Mouse (Mus musculus) T-helper 2 cell (primary cell): ENCODE data around the gene Crygf.
"Not testable (repeated sequence)": the region's sequence is repeated elsewhere in the genome, so short reads cannot be mapped to it uniquely, and the experiment has no call there.

ENCODE experiments used
- in situ Hi-C: fragments of 300-600 bp; cut with MboI, MseI; formaldehyde crosslinking; loops from one replicate; pipeline ENCODE4 v1.15.1; 2025; ENCODE audit warnings: high pct_unique_total_duplicates

The Crygf gene

GRCm38 (mm10) chr1:65926294-65926693, at the start of gene Crygf:
TSS of gene Crygf (plus strand) at chr1:65926520.
- in situ Hi-C loops = no loop called here

GRCm38 (mm10) chr1:65925361-65926210, 734 bp upstream of the Crygf start:
- in situ Hi-C loops = no loop called here

GRCm38 (mm10) chr1:65926696-65927095, 376 bp downstream of the Crygf start:
- in situ Hi-C loops = not testable (repeated sequence)

GRCm38 (mm10) chr1:65930055-65930454, 3.7 kb downstream of the Crygf start:
- in situ Hi-C loops = no loop called here

GRCm38 (mm10) chr1:65932091-65932812, 5.9 kb downstream of the Crygf start:
- in situ Hi-C loops = no loop called here
